Mouse (Mus musculus) embryonic stem cell, embryonic (primary cell): ENCODE results near the gene BC030870.

Experiments used
- CTCF ChIA-PET, 4 experiments: fragments of 300-600 bp in 2 of 4; fragments of 350-600 bp in 2 of 4; sonication (Branson Sonifier 250); formaldehyde crosslinking; loops; one replicate each; lab custom pipeline; 2022; ENCODE audit warnings: inconsistent platforms in 2 of 4; lab: Charles Lee
- POLR2A ChIA-PET, 4 experiments: fragments of 300-600 bp in 2 of 4; fragments of 350-600 bp in 2 of 4; sonication (Branson Sonifier 250); formaldehyde crosslinking; loops; one replicate each; lab custom pipeline; 2022; ENCODE audit warnings: antibody characterized with exemption in 4 of 4, inconsistent platforms in 1 of 4; lab: Charles Lee

Gene BC030870

GRCm38 (mm10) chr8:65047801-65048200, 81.6 kb downstream of the BC030870 start:
- POLR2A ChIA-PET: interaction anchor here in 3 of 4 experiments (0.5 to 5.2 kb wide), 22 partner anchors 10 to 334 kb away, joined by 3 to 53 read pairs (median 6); partner anchors contain the start of gene Apela (in 3 of the 3)
- CTCF ChIA-PET: interaction anchor here in 1 of 4 experiments (0.6 to 1.9 kb wide), 2 partner anchors 25 to 925 kb away, joined by 3 to 5 read pairs; no protein-coding TSS in a partner anchor

GRCm38 (mm10) chr8:65047193-65047592, 82.2 kb downstream of the BC030870 start:
- POLR2A ChIA-PET: interaction anchor here (0.6 to 5.2 kb wide), 31 partner anchors 9 to 334 kb away, joined by 3 to 53 read pairs (median 5); partner anchors contain the start of genes Apela (in 4 of the 4) and Gm10663 (in 1 of the 4)
- CTCF ChIA-PET: interaction anchor here in 2 of 4 experiments (1.1 to 1.9 kb wide), 4 partner anchors 10 to 62 kb away, joined by 3 to 5 read pairs (median 4); partner anchors contain the start of gene Apela (in 1 of the 2)

GRCm38 (mm10) chr8:65046565-65046964, 82.8 kb downstream of the BC030870 start:
- ChIA-PET CTCF (interaction anchor here in 3 of 4 experiments (0.5 to 1.9 kb wide), 6 partner anchors 10 to 62 kb away, joined by 3 to 15 read pairs (median 4); partner anchors contain the start of gene Apela (in 1 of the 3)), POLR2A (interaction anchor here (0.5 to 5.2 kb wide), 37 partner anchors 8 to 428 kb away, joined by 3 to 53 read pairs (median 5); partner anchors contain the start of genes Apela (in 4 of the 4) and Gm10663 (in 1 of the 4))

GRCm38 (mm10) chr8:65037117-65037533, 92.2 kb downstream of the BC030870 start, which contains the start of gene Apela:
TSS of gene Apela (minus strand) at chr8:65037336.
- ChIA-PET POLR2A (interaction anchor here (0.6 to 3.7 kb wide), 29 partner anchors 8 to 238 kb away, joined by 3 to 53 read pairs (median 4); no protein-coding TSS in a partner anchor), CTCF (interaction anchor here in 3 of 4 experiments (0.5 to 1.4 kb wide), 5 partner anchors 9 to 345 kb away, joined by 3 to 13 read pairs (median 3); no protein-coding TSS in a partner anchor)
